Mouse (Mus musculus) erythroblast, embryonic 14.5 days (primary cell): ENCODE measurements around the gene Atxn7. TPM values are rescaled to one million over a fixed set of nuclear protein-coding genes. Genes with fewer than 3 reads are reported as not detected.

Source experiments
- H3K27me3 ChIP-seq: 2 replicates; pipeline ENCODE4 v1.6.1; 2012; ENCODE audit warnings: inconsistent platforms; ENCODE audit not compliant: control insufficient read depth
- H3K36me3 ChIP-seq: 2 replicates; pipeline ENCODE4 v1.6.1; 2012; ENCODE audit warnings: mild to moderate bottlenecking, inconsistent platforms; ENCODE audit not compliant: control insufficient read depth
- H3K4me1 ChIP-seq: 2 replicates; pipeline ENCODE4 v1.6.1; 2012; ENCODE audit warnings: inconsistent platforms; ENCODE audit not compliant: control insufficient read depth
- H3K4me3 ChIP-seq: replicated peaks from 2 replicates; pipeline ENCODE3; 2012; ENCODE audit warnings: moderate library complexity, mild to moderate bottlenecking, inconsistent platforms
- H3K9me3 ChIP-seq: 2 replicates; pipeline ENCODE4 v1.6.1; 2012; ENCODE audit warnings: low read length, inconsistent platforms, mixed read lengths; ENCODE audit not compliant: control insufficient read depth
- GATA1 ChIP-seq: IDR thresholded peaks from 2 replicates; pipeline ENCODE4 v1.6.1; 2012; ENCODE audit warnings: low read length, inconsistent platforms, mixed read lengths
- TAL1 ChIP-seq: IDR thresholded peaks from 3 replicates; pipeline ENCODE4 v1.6.1; 2012; ENCODE audit warnings: low read length, inconsistent platforms, mixed read lengths
- polyA plus RNA-seq: library from polyadenylated mRNA; stranded (reverse); fragments of >175 nt; gene quantifications from 2 replicates; pipeline ENCODE4 v1.2.3, GENCODE M21; 2012

Atxn7 gene
- polyA plus RNA-seq, 1 experiment, result 0.09 TPM

- H3K36me3 ChIP-seq, result no peaks in the 10 kb centered on the region
- peaks cover 3% of the 10 kb centered on the region; the same call in 1 of the 2 replicates for H3K4me1 ChIP-seq
- H3K9me3 ChIP-seq, result no peaks in the 10 kb centered on the region
- no peak overlapping the region for H3K4me3 ChIP-seq
- TF ChIP-seq GATA1, result no peak
- TF ChIP-seq TAL1, result no peak
- no peaks in the 10 kb centered on the region for H3K27me3 ChIP-seq
Observed at GRCm38 (mm10) chr14:13971644-13972234, 10.5 kb downstream of the Atxn7 start.

- Histone ChIP-seq H3K27me3 (no peaks in the 10 kb centered on the region), H3K4me3 (no peak overlapping the region), H3K9me3 (no peaks in the 10 kb centered on the region), H3K36me3 (no peaks in the 10 kb centered on the region), H3K4me1 (no peaks in the 10 kb centered on the region)
- TF ChIP-seq TAL1 (no peak), GATA1 (no peak)
Observed at GRCm38 (mm10) chr14:13977498-13977897, 16.3 kb downstream of the Atxn7 start.

- no peaks in the 10 kb centered on the region for H3K36me3 ChIP-seq
- H3K27me3 ChIP-seq, result no peaks in the 10 kb centered on the region
- H3K4me1 ChIP-seq, result no peaks in the 10 kb centered on the region
- TF ChIP-seq TAL1 (no peak), GATA1 (no peak)
- no peak overlapping the region for H3K4me3 ChIP-seq
- no peaks in the 10 kb centered on the region for H3K9me3 ChIP-seq
Observed at GRCm38 (mm10) chr14:13981286-13981685, 20.0 kb downstream of the Atxn7 start.

GRCm38 (mm10) chr14:13982174-13982573 is 20.9 kb downstream of the Atxn7 start:
- TF ChIP-seq GATA1, result no peak
- Histone ChIP-seq H3K4me3 (no peak overlapping the region), H3K9me3 (no peaks in the 10 kb centered on the region), H3K27me3 (no peaks in the 10 kb centered on the region), H3K4me1 (no peaks in the 10 kb centered on the region), H3K36me3 (no peaks in the 10 kb centered on the region)

- Histone ChIP-seq H3K4me1 (no peaks in the 10 kb centered on the region), H3K9me3 (no peaks in the 10 kb centered on the region), H3K27me3 (no peaks in the 10 kb centered on the region), H3K36me3 (no peaks in the 10 kb centered on the region), H3K4me3 (no peak overlapping the region)
- TF ChIP-seq GATA1, result no peak
- TF ChIP-seq TAL1, result no peak
Observed at GRCm38 (mm10) chr14:13988397-13988796, 27.2 kb downstream of the Atxn7 start.

GRCm38 (mm10) chr14:13990741-13991140 is 29.5 kb downstream of the Atxn7 start:
- H3K36me3 ChIP-seq, result no peaks in the 10 kb centered on the region
- H3K9me3 ChIP-seq, result no peaks in the 10 kb centered on the region
- H3K4me1 ChIP-seq, result no peaks in the 10 kb centered on the region; the same call in 1 of the 2 replicates
- no peak overlapping the region for H3K4me3 ChIP-seq
- TF ChIP-seq TAL1, result no peak
- no peaks in the 10 kb centered on the region for H3K27me3 ChIP-seq

- Histone ChIP-seq H3K4me3 (no peak overlapping the region), H3K9me3 (no peaks in the 10 kb centered on the region), H3K27me3 (no peaks in the 10 kb centered on the region), H3K4me1 (no peaks in the 10 kb centered on the region; the same call in 1 of the 2 replicates), H3K36me3 (no peaks in the 10 kb centered on the region)
- TF ChIP-seq TAL1 (no peak), GATA1 (no peak)
Observed at GRCm38 (mm10) chr14:13995206-13996097, 34.2 kb downstream of the Atxn7 start.

- H3K4me3 ChIP-seq, result no peak overlapping the region
- no peaks in the 10 kb centered on the region for H3K27me3 ChIP-seq
- no peaks in the 10 kb centered on the region for H3K9me3 ChIP-seq
- no peaks in the 10 kb centered on the region for H3K4me1 ChIP-seq
- H3K36me3 ChIP-seq, result no peaks in the 10 kb centered on the region
- TF ChIP-seq TAL1 (no peak), GATA1 (no peak)
Observed at GRCm38 (mm10) chr14:14002771-14003170, 41.5 kb downstream of the Atxn7 start.

- TF ChIP-seq TAL1 (no peak), GATA1 (no peak)
- Histone ChIP-seq H3K36me3 (no peaks in the 10 kb centered on the region), H3K27me3 (no peaks in the 10 kb centered on the region), H3K9me3 (no peaks in the 10 kb centered on the region), H3K4me3 (no peak overlapping the region), H3K4me1 (peaks cover 21% of the 10 kb centered on the region)
Observed at GRCm38 (mm10) chr14:14009712-14010111, 48.5 kb downstream of the Atxn7 start.
